Comparison of ENCODE assay signal across 19 mouse cellular contexts in the genomic region with DNA sequence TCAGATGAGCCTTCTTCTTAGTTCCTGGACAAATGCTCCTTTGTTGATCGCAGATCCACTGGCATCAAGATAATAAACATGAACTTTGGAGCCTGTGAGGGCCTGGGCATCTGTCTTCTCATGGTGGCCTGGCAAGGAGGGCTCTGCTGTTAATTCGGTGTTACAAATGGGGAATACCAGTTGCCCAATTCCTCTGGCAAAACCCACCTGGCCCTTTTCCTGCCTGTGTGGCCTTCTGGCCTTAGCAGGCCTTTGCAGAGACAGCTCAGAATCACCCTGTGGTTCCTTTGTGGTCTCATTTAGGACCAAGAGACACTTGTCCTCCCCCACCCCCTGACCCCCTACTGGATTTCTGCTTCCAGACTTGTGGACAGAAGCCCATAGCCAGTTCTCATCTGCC.
"Had no signal": no experiment of that assay in that cellular context is flagged by ENCODE, and none has a peak within 500 bp of the region (broad histone marks: within the 10 kb centered on the region; RNA-seq: fewer than 3 reads in every experiment).

No protein-coding gene starts in this region.

- DNase-seq: kidney, adult 8-10 months; kidney, postnatal 10 days; kidney, postnatal 36 days; lung, adult 18-20 months; lung, postnatal 14 days; lung, postnatal 4 days; retina, postnatal 1 day; right cerebral cortex, postnatal 25 days; spleen, adult 18-20 months; thymus, postnatal 25 days had no signal

- H3K4me2 ChIP-seq: kidney, embryonic 15.5 days; liver, embryonic 11.5 days; lung, embryonic 15.5 days; midbrain, embryonic 12.5 days; neural tube, embryonic 13.5 days; stomach, embryonic 15.5 days had no signal

- H3K9me3 ChIP-seq: kidney, embryonic 15.5 days; lung, embryonic 15.5 days; midbrain, embryonic 12.5 days; neural tube, embryonic 13.5 days; stomach, embryonic 15.5 days had no signal

- H3K4me3 ChIP-seq: kidney, embryonic 15.5 days; lung, embryonic 15.5 days; midbrain, embryonic 12.5 days; myocyte; neural tube, embryonic 13.5 days; stomach, embryonic 15.5 days had no signal

- ATAC-seq: midbrain, embryonic 16.5 days had no signal

- H3K9ac ChIP-seq: kidney, embryonic 15.5 days; liver, embryonic 14.5 days; lung, embryonic 15.5 days; midbrain, embryonic 12.5 days; neural tube, embryonic 13.5 days; stomach, embryonic 15.5 days had no signal

- H3K27ac ChIP-seq: liver, embryonic 14.5 days; lung, embryonic 15.5 days; midbrain, embryonic 12.5 days; neural tube, embryonic 13.5 days had no signal

- H3K27me3 ChIP-seq: kidney, embryonic 15.5 days; lung, embryonic 15.5 days; midbrain, embryonic 12.5 days; neural tube, embryonic 13.5 days; stomach, embryonic 15.5 days had no signal

- H3K36me3 ChIP-seq: kidney, embryonic 15.5 days; lung, embryonic 15.5 days; neural tube, embryonic 13.5 days; stomach, embryonic 15.5 days had no signal
